Mouse (Mus musculus): ENCODE results near the gene Aqp9.

The Aqp9 gene

DNA sequence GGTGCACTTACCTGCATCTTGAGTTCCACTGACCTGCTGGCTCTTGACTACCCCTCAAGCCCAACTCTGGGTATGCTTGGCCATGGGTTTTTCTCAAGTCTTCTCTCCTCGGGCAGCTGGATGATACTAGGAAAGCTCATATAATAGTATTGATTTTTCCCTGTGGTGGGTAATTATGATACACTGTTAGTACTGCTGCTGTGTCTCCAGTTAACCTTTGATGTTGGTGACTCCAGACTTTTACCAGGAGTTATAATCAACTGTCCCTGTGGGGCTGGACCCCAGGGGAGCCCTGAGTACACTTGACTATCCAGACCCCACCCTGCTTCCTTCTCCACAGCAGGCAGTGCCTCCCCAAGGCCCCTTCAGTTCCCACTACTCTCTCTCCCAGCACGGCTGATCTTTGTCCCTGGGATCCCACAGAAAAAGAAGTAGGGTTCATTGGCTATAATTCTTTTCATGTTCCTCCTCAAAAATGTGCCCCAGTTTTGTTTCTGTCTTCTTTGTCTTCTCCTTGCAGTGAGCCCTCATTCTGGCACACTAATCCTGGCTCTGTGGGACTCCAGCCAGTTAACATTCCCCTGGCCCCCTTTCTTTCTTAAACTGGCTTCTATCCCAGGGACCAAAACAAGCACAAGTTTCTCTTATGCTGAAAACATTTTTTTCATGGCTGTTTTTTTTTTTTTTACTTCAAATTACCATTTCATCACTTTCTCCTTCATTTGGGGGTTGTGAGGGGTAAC is 838 bp downstream of the Aqp9 start:
- no peak for DNase-seq (ENCODE audit: low read depth)

- DNase-seq (ENCODE audit: low read depth): no peak
Observed at GRCm38 (mm10) chr9:71166871-71167465, 1.5 kb downstream of the Aqp9 start.

DNA sequence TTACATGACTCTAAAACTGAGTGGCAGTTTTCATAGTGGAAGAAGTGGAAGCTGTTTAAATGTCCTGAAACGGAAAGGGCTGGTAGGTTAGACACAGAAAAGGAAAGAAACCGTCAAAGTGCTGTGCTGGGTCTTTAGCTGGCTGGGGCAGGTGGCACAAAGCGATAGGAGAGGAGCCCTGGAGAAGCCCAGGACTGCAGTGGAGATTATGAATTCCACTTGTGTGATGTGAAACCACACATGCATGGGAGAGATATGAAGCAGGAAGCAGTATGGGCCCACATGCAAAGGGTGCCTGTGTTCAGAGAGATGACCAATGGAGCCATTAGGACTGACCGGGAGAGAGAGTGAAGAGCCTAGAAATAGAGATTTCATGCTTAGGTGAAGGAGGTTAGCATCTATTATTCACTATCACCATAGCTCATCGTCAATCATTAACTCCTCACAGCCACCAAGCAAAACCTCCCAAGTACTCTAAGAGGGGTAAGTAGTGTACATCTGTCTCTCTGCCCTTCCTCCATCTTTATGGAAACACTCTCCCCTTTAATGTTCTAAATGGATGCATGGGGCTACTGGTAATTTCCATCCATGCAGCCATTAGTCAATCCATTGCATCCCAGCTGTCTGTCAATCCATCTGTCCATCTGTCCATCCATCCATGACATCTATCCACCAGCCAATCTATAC is 2.3 kb downstream of the Aqp9 start:
- no peak for DNase-seq (ENCODE audit: low read depth)

GRCm38 (mm10) chr9:71165510-71165909 is 3.0 kb downstream of the Aqp9 start:
- no peak for DNase-seq (ENCODE audit: low read depth)

DNA sequence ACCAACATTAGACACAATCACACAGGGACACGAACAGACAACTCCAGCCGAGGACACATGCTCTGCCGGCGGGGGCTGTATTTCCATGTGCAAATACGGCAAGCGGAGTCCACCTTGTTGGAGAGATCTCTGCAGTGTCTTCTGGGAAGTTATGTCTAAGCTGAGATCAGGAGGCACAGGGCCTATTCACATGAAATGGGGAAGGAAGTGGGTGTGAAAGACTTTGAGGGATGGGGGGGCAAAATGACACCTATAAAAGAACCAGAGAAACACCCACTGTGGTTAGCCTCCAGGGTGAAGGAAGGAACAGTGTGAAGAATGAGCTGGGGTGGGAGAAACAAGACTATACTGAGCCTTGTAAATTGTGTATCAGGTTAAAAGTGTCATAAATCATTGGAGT is 3.4 kb downstream of the Aqp9 start:
- no peak for DNase-seq (ENCODE audit: low read depth)

- no peak for DNase-seq (ENCODE audit: low read depth)
Observed at GRCm38 (mm10) chr9:71164353-71164752, 4.1 kb downstream of the Aqp9 start.

GRCm38 (mm10) chr9:71162858-71163740 is 5.4 kb downstream of the Aqp9 start:
- no peak for DNase-seq (ENCODE audit: low read depth)

DNA sequence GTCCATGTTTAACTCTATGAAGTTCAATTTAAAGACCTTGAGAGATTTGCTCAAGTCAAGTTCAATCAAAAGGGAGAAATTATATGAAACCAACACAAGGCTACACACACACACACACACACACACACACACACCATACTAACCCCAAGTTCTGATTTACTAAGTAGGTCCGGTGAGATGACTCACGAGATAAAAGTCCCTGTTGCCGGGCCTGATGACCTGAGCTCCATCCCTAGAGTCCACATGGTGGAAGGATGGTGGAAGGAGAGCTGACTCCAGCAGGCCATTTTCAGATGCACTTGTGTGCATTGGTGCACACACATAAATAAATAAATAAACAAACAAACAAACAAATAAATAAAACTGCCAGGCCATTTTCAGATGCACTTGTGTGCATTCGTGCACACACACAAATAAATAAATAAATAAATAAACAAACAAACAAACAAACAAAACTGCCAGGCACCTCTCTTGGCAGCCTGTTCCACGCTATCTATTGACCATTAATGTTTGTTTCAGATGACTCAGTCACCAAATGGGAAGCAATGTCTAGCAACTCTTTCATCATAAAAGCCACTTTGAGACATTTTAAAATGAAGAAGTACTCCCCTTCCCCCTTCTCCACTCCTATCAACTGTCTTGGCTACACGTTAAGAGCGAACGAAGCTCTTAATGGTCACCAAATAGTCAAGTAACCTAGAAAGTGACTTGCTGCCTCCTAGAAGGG is 6.2 kb downstream of the Aqp9 start:
- no peak for DNase-seq (ENCODE audit: low read depth)

DNA sequence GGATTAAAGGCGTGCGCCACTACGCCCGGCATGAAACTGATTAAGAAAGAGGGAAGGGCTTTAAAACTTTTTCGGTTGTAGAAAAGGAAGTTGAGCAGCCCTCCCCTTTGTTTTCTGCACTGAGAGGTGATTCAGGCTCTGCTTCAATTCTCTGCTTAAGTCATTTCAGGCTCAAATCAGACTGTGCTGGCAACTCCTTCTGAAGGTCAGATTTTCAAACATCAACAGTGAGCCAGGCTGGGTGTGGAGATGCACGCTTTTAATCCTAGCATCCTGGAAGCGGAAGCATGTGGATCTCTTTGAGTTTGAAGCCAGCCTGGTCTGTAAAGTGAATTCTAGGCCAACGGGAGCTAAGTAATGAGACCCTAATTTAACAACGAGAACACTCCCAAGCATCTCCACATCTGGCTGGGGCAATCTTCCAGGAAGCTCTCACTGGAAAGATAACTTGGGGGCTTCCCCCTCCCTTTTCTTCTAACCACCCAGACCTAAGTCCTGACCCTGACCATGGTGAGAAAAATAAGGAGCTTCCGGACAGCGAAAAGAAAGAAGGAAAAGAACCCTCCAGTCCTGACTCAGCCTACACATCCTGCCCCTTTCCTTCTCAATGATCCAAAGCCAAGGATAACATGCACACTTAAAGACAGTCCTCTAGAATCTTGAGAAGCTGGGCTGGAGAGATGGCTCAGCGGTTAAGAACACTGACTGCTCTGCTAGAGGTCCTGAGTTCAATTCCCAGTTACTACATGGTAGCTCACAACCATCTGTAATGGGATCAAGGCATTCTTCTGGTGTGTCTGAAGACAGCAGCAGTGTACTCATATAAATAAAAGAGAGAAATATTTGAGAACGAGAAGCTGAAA is 7.4 kb downstream of the Aqp9 start:
- no peak for DNase-seq (ENCODE audit: low read depth)

- DNase-seq (ENCODE audit: low read depth): no peak
Observed at GRCm38 (mm10) chr9:71159686-71160085, 8.8 kb downstream of the Aqp9 start.

- no peak for DNase-seq (ENCODE audit: low read depth)
Observed at GRCm38 (mm10) chr9:71159060-71159626, 9.3 kb downstream of the Aqp9 start.

DNA sequence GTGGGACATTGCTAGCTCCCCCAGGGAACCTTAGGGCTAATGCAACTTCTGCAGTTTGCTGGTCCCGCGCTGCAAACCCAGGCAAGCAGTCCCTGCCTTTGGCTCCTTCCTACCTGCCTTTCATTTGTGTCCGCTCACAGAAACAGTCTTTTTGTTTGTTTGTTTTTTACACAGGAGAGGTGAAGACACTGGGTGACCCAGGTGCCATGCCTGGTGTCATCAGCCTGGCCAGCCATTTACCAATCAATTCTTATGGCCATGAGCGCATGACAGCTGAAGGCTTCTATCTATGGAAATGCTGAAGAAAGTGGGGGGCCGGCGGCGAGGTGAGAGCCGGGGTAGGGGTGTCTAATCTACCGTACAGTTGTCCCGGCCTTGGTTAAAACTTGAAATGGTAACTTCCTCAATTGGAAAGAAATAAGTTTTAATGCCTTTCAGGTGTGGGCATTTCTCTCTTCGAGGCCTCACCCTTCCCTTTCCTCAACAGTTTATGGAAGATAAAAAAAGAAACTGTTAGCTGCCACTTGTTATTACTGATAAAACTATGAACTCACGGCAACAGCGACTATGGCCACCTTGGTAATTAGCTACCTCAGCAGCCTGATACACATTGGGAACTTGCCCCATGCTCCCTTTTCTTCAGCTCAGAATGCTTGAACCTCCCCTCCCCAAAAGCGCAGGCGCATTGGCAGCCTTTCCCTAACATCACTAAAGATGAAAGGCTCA is 10.4 kb downstream of the Aqp9 start:
- no peak for DNase-seq (ENCODE audit: low read depth)

- no peak for DNase-seq (ENCODE audit: low read depth)
Observed at GRCm38 (mm10) chr9:71156447-71157035, 11.9 kb downstream of the Aqp9 start.

DNA sequence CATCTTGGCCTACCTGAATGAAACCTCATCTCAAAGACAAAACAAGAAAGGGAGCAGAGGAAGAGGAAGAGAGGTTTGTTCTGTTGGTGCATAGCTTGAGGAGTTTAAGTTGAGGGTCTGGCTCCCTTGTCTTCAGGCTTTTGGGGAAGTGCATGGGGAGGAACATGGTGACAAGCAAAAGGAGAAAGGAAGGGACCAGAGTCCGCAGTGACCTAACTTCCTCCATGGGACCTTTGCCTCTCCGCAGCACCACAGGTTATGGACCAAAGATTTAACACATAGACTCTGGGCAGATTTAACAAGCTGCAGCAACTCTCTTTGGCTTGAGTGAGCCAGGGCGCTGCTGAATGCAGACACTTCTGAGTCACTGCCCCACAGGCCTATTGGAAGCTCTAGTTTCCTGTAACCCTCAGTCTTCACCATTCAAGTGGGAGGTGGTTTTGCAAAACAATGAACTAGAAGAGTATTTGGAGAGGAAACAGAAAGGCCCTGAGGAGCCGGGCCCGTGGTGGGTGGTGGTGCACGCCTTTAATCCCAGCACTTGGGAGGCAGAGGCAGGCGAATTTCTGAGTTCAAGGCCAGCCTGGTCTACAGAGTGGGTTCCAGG is 13.0 kb downstream of the Aqp9 start:
- DNase-seq (ENCODE audit: low read depth): no peak

- no peak for DNase-seq (ENCODE audit: low read depth)
Observed at GRCm38 (mm10) chr9:71151386-71151785, 17.1 kb downstream of the Aqp9 start.

DNA sequence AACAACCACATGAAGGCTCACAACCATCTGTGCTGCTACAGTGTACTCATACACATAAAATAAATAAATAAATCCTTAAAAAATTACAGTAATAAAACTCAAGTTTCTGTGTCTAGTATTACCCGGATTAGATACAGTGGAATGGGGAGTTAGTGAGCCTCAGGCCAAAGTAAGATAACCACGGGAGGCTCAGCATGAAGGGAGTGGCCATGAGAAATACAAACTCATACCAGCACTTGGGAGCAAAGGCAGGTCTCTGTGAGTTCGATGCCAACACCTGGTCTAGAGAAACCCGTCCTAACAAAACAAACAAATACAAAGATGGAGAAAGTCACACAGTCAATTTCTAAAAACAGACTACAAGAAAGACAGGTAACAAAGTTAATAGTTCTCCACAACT is 18.3 kb downstream of the Aqp9 start:
- no peak for DNase-seq (ENCODE audit: low read depth)

- no peak for DNase-seq (ENCODE audit: low read depth)
Observed at GRCm38 (mm10) chr9:71148890-71149289, 19.6 kb downstream of the Aqp9 start.

- DNase-seq (ENCODE audit: low read depth): no peak
Observed at GRCm38 (mm10) chr9:71146210-71146609, 22.3 kb downstream of the Aqp9 start.

- no peak for DNase-seq (ENCODE audit: low read depth)
Observed at GRCm38 (mm10) chr9:71140205-71140604, 28.3 kb downstream of the Aqp9 start.
